Mouse (Mus musculus): ENCODE measurements around the gene Ergic3.

The Ergic3 gene

GRCm38 (mm10) chr2:156007888-156008532, at the start of gene Ergic3, which contains the start of gene 6430550D23Rik:
Ergic3 (plus strand) TSS chr2:156008045.
6430550D23Rik (minus strand) TSS chr2:156007977.
- peak; percentile 99 for DNase-seq (ENCODE audit: low read depth)

DNA sequence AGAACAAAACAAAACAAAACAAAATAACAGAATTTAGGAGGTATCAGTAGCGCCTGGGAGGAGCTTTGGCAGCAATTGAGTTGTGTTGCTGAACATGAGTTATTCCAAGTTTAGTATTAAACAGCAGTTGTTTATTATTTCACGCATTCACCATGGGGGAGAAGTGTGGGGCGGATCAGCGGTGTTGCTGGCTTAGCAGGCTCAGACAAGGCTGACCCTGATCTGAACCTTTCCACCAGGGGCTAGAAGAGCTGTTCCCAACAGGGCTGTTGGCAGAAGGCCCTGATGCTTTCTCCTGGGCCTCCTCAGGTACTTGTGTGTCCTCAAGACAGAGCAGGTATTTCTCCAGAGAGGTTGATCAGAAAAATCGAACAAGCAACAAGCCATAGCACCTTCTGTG, 47.9 kb upstream of the Ergic3 start:
- no peak for DNase-seq (ENCODE audit: low read depth)

DNA sequence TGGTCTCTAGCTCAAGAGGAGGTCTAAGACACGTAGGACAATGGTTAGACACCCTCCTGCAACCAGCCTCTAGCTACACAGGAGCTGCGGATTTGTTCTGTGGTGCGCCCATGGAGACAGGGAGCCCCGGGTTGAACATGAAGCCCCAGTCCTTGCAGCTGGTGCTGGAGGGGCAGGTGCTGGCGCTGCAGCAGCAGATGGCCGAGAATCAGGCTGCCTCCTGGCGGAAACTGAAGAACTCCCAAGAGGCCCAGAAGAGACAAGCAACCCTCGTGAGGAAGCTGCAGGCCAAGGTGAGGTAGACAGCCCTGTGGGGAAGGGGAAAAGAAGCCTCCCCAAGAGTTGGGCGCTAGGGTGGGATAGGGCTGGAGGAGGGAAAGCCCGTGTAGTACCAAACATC, 46.0 kb upstream of the Ergic3 start:
- no peak for DNase-seq (ENCODE audit: low read depth)

- DNase-seq (ENCODE audit: low read depth), result peak; percentile 48
Measured at GRCm38 (mm10) chr2:155962991-155963390, 44.9 kb upstream of the Ergic3 start.

DNA sequence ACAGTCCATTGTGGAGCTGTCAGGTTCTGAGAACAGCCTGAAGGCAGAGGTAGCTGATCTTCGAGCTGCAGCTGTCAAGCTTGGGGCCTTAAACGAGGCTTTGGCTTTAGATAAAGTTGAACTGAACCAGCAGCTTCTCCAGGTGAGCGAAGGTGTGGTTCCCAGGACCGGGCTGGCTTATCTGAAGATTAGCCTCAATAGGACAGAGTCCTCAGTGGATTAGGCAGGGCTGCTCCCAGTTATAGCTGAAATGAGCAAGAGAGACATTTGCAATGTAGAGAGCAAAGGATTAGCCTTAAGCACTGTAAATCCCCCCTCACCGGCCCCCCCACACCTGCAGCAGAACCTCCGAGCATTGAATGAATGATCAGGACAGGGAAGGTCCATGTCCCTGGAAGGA, 34.5 kb upstream of the Ergic3 start:
- no peak for DNase-seq (ENCODE audit: low read depth)

DNA sequence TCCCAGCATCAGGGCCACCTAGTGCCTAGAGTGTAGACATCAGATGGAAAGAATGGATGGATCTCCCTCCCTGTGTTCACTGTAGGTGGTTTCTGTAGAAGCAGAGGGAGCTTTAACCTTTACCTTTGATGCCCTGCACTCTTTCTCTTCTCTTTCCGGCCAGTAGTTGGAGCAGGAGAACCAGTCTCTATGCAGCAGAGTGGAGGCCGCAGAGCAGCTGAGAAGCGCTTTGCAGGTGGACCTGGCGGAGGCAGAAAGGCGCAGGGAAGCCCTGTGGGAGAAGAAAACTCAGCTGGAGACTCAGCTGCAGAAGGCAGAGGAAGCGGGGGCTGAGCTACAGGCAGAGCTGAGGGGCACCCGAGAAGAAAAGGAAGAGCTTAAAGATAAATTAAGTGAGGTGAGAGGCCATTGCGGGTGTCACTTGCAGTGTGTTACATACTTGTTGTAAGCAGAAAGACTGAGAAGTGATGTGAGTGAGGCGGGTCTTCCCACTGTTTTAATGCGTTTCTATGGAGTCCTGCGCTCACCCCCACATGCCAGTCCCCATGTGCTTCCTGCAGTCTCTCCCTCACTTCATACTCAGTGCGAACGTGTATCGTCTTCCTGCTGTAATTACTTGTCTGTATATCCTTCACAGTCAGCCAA, 33.6 kb upstream of the Ergic3 start:
- DNase-seq (ENCODE audit: low read depth), result no peak

- DNase-seq (ENCODE audit: low read depth), result peak; percentile 89
Measured at GRCm38 (mm10) chr2:155979328-155979991, 28.4 kb upstream of the Ergic3 start.

DNA sequence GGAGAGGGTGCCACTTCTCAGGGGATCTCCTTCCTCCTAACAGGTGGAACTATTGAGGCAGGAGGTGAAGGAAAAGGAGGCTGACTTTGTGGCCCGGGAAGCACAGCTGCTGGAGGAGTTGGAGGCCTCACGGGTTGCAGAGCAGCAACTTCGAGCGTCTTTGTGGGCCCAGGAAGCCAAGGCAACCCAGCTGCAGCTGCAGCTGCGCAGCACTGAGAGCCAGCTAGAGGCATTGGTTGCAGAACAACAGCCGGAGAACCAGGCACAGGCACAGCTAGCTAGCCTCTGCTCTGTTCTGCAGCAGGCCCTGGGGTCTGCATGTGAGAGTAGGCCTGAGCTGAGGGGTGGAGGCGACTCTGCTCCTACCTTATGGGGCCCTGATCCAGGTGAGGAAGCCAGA, 22.1 kb upstream of the Ergic3 start:
- no peak for DNase-seq (ENCODE audit: low read depth)

DNA sequence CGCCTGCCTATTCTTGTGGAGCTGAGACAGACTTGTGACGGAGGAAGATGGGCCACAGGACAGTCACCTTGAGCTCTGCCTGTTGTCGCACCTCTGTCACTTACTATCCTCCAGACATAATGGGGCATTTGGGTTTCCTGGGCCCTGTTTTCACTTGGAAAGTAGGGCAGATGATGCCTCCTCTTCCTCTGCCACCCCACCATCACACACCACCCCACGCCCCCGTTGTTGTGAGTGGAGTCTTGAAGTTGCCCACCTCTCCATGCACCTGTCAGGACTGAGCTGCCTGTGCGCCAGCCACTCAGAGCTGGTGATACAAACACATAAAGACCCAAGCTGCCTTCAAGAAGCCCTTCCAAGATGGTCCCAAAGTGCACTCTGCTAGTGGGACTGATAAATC, 20.7 kb upstream of the Ergic3 start:
- DNase-seq (ENCODE audit: low read depth), result no peak

DNA sequence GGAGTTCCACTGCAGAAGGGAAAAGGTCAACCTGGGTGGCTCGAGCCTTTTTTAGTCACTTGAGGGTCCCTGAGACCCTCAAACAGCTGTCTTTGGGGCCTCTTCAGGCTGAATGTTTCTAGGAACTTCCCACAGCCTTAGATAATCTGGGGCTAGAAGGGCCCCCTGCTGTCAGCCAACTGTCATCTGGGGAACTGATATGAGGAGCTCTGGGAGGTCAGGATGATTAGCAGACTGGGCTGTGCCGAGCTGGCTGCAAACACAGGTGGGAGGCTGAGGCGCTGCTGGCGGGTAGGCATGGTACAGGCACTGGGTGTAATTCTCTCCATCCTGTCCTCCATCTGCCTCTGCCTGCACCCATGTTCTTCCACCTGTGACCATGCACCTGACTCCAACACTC, 18.8 kb upstream of the Ergic3 start:
- no peak for DNase-seq (ENCODE audit: low read depth)

- no peak for DNase-seq (ENCODE audit: low read depth)
Measured at GRCm38 (mm10) chr2:155991151-155991550, 16.7 kb upstream of the Ergic3 start.

GRCm38 (mm10) chr2:155991863-155992321, 16.0 kb upstream of the Ergic3 start:
- no peak for DNase-seq (ENCODE audit: low read depth)

- peak; percentile 65 for DNase-seq (ENCODE audit: low read depth)
Measured at GRCm38 (mm10) chr2:156005393-156005792, 2.5 kb upstream of the Ergic3 start.

DNA sequence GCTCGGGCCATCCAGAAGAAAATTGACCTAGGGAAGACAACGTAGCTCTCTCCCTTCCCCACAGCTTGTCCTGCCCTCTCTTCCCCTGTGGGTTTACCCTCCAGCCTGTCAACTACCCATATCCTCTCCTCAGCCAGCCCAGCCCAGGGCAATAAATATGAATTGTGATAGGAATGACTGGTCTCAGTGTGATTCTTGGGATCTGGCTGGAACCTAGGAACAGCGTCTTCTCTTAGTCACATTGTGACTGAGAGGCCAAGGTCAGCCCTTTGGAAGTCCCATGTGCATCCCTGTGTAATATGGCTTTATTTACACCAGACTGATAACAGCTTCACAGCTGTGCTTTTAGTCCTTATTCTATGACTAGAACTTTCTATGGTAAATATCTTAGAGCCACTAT, 10.3 kb downstream of the Ergic3 start:
- no peak for DNase-seq (ENCODE audit: low read depth)

GRCm38 (mm10) chr2:156021219-156021618, 13.4 kb downstream of the Ergic3 start:
- DNase-seq (ENCODE audit: low read depth), result no peak

DNA sequence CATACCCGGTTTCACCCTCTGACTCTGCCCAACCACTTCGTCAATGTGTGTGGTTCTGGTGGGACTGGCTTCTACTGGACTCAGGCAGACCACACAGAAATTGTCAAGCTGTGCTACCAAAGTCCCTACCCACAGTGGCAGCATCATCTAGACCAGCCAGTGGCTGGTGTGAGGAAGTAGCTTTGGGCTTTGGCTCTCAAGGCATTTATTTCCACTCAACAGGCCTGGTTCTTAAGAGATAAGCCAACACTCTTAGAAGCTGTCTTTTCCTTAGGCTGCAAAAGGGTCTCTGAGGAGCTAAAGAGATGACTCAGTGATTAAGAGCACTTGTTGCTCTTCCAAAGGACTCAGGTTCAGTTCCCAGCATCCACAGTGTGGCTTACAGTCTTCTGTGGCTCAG, 13.9 kb downstream of the Ergic3 start:
- no peak for DNase-seq (ENCODE audit: low read depth)

- DNase-seq (ENCODE audit: low read depth), result peak; percentile 18
Measured at GRCm38 (mm10) chr2:156025482-156025881, 17.6 kb downstream of the Ergic3 start.

- DNase-seq (ENCODE audit: low read depth), result no peak
Measured at GRCm38 (mm10) chr2:156039390-156039789, 31.5 kb downstream of the Ergic3 start.

- no peak for DNase-seq (ENCODE audit: low read depth)
Measured at GRCm38 (mm10) chr2:156042903-156043302, 35.1 kb downstream of the Ergic3 start.

- peak; percentile 67 for DNase-seq (ENCODE audit: low read depth)
Measured at GRCm38 (mm10) chr2:156047929-156048328, 40.1 kb downstream of the Ergic3 start.

DNA sequence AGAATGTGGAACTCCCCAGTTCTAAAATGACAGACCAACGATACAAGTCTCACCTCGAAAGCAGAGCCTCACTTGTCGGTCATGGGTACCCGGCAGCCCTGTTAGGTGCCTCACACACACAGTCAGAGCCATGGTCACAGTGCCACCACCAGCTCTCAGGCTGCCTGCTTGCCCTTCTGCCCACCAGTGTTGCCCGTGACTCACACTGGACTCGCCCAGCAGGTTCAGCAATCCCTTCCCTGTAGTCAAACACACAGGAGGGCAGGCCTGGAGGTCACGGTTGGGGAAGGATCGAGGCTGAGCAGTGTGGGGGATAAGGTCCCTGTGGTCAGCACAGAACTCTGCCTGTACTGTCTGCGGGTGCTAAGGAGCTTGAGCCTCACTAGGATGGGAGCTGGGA, 45.0 kb downstream of the Ergic3 start, which contains the start of gene Fer1l4:
Gene Fer1l4 (minus strand): TSS at position 132 of the 400 bp plus-strand sequence.
- DNase-seq (ENCODE audit: low read depth), result no peak

GRCm38 (mm10) chr2:156065099-156066041, 57.5 kb downstream of the Ergic3 start, which contains the start of gene Spag4:
Spag4 (plus strand) TSS chr2:156065175.
- DNase-seq (ENCODE audit: low read depth), result peak; percentile 86
